8 mouse cellular contexts compared by ENCODE assay signal in the genomic region with DNA sequence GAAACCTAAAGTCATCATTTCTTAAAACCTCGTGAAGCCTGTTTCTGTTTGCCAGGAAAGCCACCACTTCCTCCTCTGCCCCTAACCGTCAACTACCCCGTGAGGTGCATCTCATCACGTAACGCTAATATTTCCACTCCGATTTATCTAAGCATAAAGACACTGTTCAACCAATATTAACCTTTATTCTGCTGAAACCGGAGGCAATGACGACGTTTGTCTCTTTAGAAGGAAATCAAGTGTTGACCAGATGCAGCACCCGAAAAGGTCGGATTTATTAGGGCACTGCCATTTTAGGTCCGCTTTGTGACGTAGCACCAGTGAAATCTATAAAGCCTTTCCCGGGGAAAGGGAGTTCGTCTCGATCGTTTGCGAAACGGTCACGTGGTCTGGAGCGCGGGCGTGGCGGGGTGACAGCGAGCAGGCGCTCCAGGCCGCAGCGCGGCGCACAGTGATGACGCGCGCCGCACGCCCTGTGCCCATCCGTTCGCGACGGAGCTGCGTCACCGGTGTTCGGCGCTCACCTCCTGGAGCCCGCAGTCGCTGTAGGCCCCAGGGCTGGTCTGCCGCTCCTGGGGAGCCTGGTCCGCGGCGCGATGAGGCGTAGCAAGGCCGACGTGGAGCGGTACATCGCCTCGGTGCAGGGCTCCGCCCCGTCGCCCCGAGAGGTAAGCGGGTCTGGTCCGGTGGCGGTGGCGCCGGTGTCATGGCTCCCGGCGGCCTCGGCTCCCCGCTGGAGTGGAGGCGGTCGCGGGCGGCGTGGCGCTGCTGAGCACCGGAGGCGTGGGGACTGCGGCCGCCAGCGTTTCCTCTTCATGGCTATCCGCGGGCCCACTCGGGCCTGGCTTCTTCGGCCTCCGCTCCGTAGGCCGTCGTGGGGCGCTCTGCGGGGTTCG. TPM values are rescaled to one million over a fixed set of nuclear protein-coding genes. Genes with fewer than 3 reads are reported as not detected.
DNase-seq lines count a peak whose midpoint lies in the region; ATAC-seq and TF ChIP-seq lines count a peak whose summit lies in the region.

Gene Ranbp2 (plus strand): TSS at position 537 of the 896 bp plus-strand sequence.

- peaks cover 14% of the 10 kb centered on the region for H3K4me1 ChIP-seq in hindbrain, embryonic 10.5 days (replicated peaks)
- H3K4me1 ChIP-seq in lung, postnatal 0 days (ENCODE audit: insufficient read depth, low read depth, low read length) = peaks cover 5% of the 10 kb centered on the region; the same call in 1 of the 2 replicates

- peak within 1 kb of the TSS; percentile 96 for H3K27ac ChIP-seq in hindbrain, embryonic 10.5 days
- peak within 1 kb of the TSS; percentile 99 for H3K27ac ChIP-seq in lung, postnatal 0 days (ENCODE audit: low read length)

- H3K4me2 ChIP-seq in lung, postnatal 0 days (replicated peaks; ENCODE audit: low read depth, low read length) = peak within 1 kb of the TSS; percentile 65

- no peaks in the 10 kb centered on the region for H3K9me3 ChIP-seq in hindbrain, embryonic 10.5 days
- no peaks in the 10 kb centered on the region for H3K9me3 ChIP-seq in lung, postnatal 0 days (ENCODE audit: low read length)

- peak; percentile 45 for TF ChIP-seq CTCF in lung, postnatal 0 days (IDR thresholded peaks at IDR 0.05)

- peak within 1 kb of the TSS; percentile 99 for H3K4me3 ChIP-seq in hindbrain, embryonic 10.5 days
- H3K4me3 ChIP-seq in lung, postnatal 0 days (ENCODE audit: low read depth, low read length) = peak within 1 kb of the TSS; percentile 98

- peak; percentile 100 for DNase-seq in MN1 (ENCODE audit: low spot score)
- peak; percentile 98 for DNase-seq in cerebellum, adult 9-10 months
- peak; percentile 96 for DNase-seq in hindbrain, embryonic 10.5 days (ENCODE audit: low spot score)
- peak; percentile 99 for DNase-seq in layer of hippocampus, adult 9-11 months
- DNase-seq in lung, postnatal 0 days (ENCODE audit: low spot score) = peak; percentile 100
- peak; percentile 95 for DNase-seq in ovary, postnatal 14 days (ENCODE audit: low spot score)
- peak; percentile 98 for DNase-seq in thymus, postnatal 14 days

- peak within 1 kb of the TSS; percentile 89 for H3K9ac ChIP-seq in lung, postnatal 0 days (replicated peaks; ENCODE audit: low read depth)

- no peaks in the 10 kb centered on the region for H3K36me3 ChIP-seq in hindbrain, embryonic 10.5 days
- no peaks in the 10 kb centered on the region for H3K36me3 ChIP-seq in lung, postnatal 0 days (ENCODE audit: insufficient read depth, low read length)

- WGBS in hindbrain, embryonic 10.5 days = under 1% methylated on average over 91 of the region's 91 CpGs
- under 1% methylated on average over 79 of the region's 91 CpGs for WGBS in lung, postnatal 0 days

- no peaks in the 10 kb centered on the region for H3K27me3 ChIP-seq in hindbrain, embryonic 10.5 days (ENCODE audit: insufficient read depth, poor library complexity, severe bottlenecking)
- H3K27me3 ChIP-seq in lung, postnatal 0 days (replicated peaks; ENCODE audit: insufficient read depth, low read length) = no peaks in the 10 kb centered on the region

- peak; percentile 92 for ATAC-seq in frontal cortex, adult (ENCODE audit: low TSS enrichment)
- peak; percentile 98 for ATAC-seq in lung, postnatal 0 days

- no peak for TF ChIP-seq EP300 in lung, postnatal 0 days (IDR thresholded peaks at IDR 0.05)

RNA-seq across cellular contexts. Expression of gene Ranbp2, which starts in this region (rescaled TPM):
- polyA plus RNA-seq in hindbrain, embryonic 10.5 days (2016; fragmentation: Nextera tagmentation; extraction: Ambion mirVana) = 17.7 and 27.6 TPM in 2 replicates
- 12.6 and 15.3 TPM in 2 replicates for polyA plus RNA-seq in lung, postnatal 0 days (2015; fragmentation: Nextera tagmentation; extraction: Ambion mirVana)

Comparison
In these comparisons a context has a peak if more than half of its experiments do, and no peak if none do; other contexts are left out.
1. Peak in every context shown above with its lines: DNase-seq, ATAC-seq, H3K4me3 ChIP-seq and H3K27ac ChIP-seq.